Mouse (Mus musculus): Measurements from ENCODE around the gene Timm10. TPM values are rescaled to one million over a fixed set of nuclear protein-coding genes. Genes with fewer than 3 reads are reported as not detected.

The Timm10 gene
- 9.3 TPM for polyA plus RNA-seq (2015; fragmentation: Illumina TruSeq; extraction: RNeasy Lipid Tissue Mini Kit (QIAGEN cat#74804); ENCODE audit: insufficient read depth, low read depth, low replicate concordance)

DNA sequence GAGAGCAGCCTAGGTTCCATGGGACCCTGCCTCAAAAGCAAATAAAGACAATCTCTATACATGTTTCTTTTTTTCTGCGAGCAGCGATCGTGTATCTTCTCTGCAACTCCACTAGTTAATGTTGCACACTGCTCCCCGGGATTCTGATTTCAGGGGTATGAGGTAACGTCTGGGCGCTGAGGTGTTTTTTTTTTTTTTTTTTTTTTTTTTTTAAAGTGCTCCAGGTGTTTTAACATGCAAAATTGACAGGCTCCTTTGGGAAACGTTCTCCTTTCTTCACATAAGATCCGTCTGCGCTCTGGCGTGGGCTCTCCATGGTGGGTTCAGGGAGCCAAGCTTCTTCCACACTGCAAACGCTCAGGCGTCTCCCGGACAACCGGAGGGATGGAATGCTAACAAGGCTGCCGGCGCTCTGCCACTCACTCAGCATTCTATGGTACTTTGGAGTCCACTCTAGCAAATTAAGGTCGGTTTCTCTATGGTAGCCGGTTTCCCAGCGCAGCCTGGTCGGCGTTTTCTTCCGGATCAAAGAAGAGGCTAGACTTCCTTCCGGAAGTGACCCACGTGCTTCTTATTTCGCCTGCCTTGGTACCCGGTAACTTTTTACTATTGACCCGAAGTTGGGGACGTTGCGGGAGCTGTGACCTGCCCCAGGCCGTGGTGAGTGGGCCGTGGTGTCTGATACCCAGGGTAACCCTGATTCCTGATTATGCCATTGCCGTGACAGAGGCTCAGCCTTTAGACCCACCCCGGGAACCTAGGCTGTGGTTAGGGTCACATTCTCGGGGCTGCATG lies at the start of gene Timm10:
TSS of gene Timm10 (plus strand) at position 510 of the 795 bp plus-strand sequence.

DNA sequence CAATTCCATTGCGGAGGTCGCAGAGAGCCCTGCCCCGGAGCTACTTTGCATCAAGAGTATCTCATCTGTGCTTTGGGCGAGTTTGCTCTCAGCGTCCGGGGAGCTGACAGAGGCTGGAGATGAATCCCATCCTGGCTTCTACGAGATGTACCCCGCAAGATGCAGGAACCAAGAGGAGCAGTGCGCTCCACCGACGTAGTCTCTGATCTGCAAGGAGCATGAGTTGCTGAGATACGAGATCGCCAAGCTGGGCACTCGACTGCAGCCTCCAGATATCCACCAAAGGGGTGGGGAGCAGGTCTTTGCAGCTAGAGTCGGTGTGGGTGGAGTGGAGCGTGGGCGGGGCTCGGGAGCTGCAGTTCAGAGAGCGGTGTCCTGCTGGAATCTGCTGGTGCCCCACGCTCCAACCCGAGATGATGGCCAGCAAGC lies 28.3 kb upstream of the Timm10 start, which contains the start of gene Ube2l6:
TSS of gene Ube2l6 (plus strand) at position 336 of the 429 bp plus-strand sequence.

DNA sequence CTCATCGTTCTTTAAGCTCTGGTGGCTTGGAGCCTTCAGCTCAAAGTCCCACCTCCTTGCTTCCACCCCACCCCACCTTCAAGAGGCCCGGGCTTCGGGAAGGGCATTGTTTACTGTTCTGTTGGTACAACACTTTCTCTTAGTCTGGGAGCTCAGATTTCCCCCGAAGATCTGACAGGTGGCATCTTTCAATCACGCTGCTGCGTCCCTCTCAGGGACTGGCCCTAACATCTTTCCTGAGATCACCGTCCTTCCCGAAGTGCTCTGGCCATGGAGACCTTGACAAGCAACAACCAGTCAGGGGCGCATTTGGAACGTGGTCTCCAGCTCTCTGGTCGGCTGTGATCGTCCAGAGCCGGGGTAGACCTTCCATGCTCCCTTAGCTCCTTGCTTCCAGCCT lies 4.2 kb upstream of the Timm10 start, which contains the start of gene Smtnl1:
TSS of gene Smtnl1 (minus strand) at position 101 of the 400 bp plus-strand sequence.

GRCm38 (mm10) chr2:84838593-84838949 lies 11.8 kb downstream of the Timm10 start, which contains the start of gene Slc43a1:
Gene Slc43a1 (plus strand): TSS chr2:84838850.

Other genes starting within 250 kb of the Timm10 start
- gene Ctnnd1, start 176.2 kb upstream of the Timm10 start, polyA plus RNA-seq (2015; fragmentation: Illumina TruSeq; extraction: RNeasy Lipid Tissue Mini Kit (QIAGEN cat#74804); ENCODE audit: insufficient read depth, low read depth, low replicate concordance) = 18.0 TPM
- gene Btbd18, start 167.9 kb upstream of the Timm10 start, polyA plus RNA-seq (2015; fragmentation: Illumina TruSeq; extraction: RNeasy Lipid Tissue Mini Kit (QIAGEN cat#74804); ENCODE audit: insufficient read depth, low read depth, low replicate concordance) = not detected
- 5.8 TPM for gene Selenoh, start 156.2 kb upstream of the Timm10 start, polyA plus RNA-seq (2015; fragmentation: Illumina TruSeq; extraction: RNeasy Lipid Tissue Mini Kit (QIAGEN cat#74804); ENCODE audit: insufficient read depth, low read depth, low replicate concordance)
- gene Gm28635, start 149.0 kb upstream of the Timm10 start, polyA plus RNA-seq (2015; fragmentation: Illumina TruSeq; extraction: RNeasy Lipid Tissue Mini Kit (QIAGEN cat#74804); ENCODE audit: insufficient read depth, low read depth, low replicate concordance) = not detected
- 5.5 TPM for gene Med19, start 148.6 kb upstream of the Timm10 start, polyA plus RNA-seq (2015; fragmentation: Illumina TruSeq; extraction: RNeasy Lipid Tissue Mini Kit (QIAGEN cat#74804); ENCODE audit: insufficient read depth, low read depth, low replicate concordance)
- 10.3 TPM for gene Tmx2, start 147.9 kb upstream of the Timm10 start, polyA plus RNA-seq (2015; fragmentation: Illumina TruSeq; extraction: RNeasy Lipid Tissue Mini Kit (QIAGEN cat#74804); ENCODE audit: insufficient read depth, low read depth, low replicate concordance)
- 6.6 TPM for gene Zdhhc5, start 111.8 kb upstream of the Timm10 start, polyA plus RNA-seq (2015; fragmentation: Illumina TruSeq; extraction: RNeasy Lipid Tissue Mini Kit (QIAGEN cat#74804); ENCODE audit: insufficient read depth, low read depth, low replicate concordance)
- 3.8 TPM for gene Clp1, start 99.6 kb upstream of the Timm10 start, polyA plus RNA-seq (2015; fragmentation: Illumina TruSeq; extraction: RNeasy Lipid Tissue Mini Kit (QIAGEN cat#74804); ENCODE audit: insufficient read depth, low read depth, low replicate concordance)
- 2.0 TPM for gene Ypel4, start 92.9 kb upstream of the Timm10 start, polyA plus RNA-seq (2015; fragmentation: Illumina TruSeq; extraction: RNeasy Lipid Tissue Mini Kit (QIAGEN cat#74804); ENCODE audit: insufficient read depth, low read depth, low replicate concordance)
- not detected for gene Gm19426, start 83.3 kb upstream of the Timm10 start, polyA plus RNA-seq (2015; fragmentation: Illumina TruSeq; extraction: RNeasy Lipid Tissue Mini Kit (QIAGEN cat#74804); ENCODE audit: insufficient read depth, low read depth, low replicate concordance)
- gene Serping1, start 51.6 kb upstream of the Timm10 start, polyA plus RNA-seq (2015; fragmentation: Illumina TruSeq; extraction: RNeasy Lipid Tissue Mini Kit (QIAGEN cat#74804); ENCODE audit: insufficient read depth, low read depth, low replicate concordance) = 120 TPM
- gene Ube2l6, start 28.2 kb upstream of the Timm10 start, polyA plus RNA-seq (2015; fragmentation: Illumina TruSeq; extraction: RNeasy Lipid Tissue Mini Kit (QIAGEN cat#74804); ENCODE audit: insufficient read depth, low read depth, low replicate concordance) = 13.6 TPM
- gene Smtnl1, start 4.3 kb upstream of the Timm10 start, polyA plus RNA-seq (2015; fragmentation: Illumina TruSeq; extraction: RNeasy Lipid Tissue Mini Kit (QIAGEN cat#74804); ENCODE audit: insufficient read depth, low read depth, low replicate concordance) = not detected
- 2.1 TPM for gene Slc43a1, start 11.9 kb downstream of the Timm10 start, polyA plus RNA-seq (2015; fragmentation: Illumina TruSeq; extraction: RNeasy Lipid Tissue Mini Kit (QIAGEN cat#74804); ENCODE audit: insufficient read depth, low read depth, low replicate concordance)
- 1.6 TPM for gene Rtn4rl2, start 59.7 kb downstream of the Timm10 start, polyA plus RNA-seq (2015; fragmentation: Illumina TruSeq; extraction: RNeasy Lipid Tissue Mini Kit (QIAGEN cat#74804); ENCODE audit: insufficient read depth, low read depth, low replicate concordance)
- gene Slc43a3, start 109.6 kb downstream of the Timm10 start, polyA plus RNA-seq (2015; fragmentation: Illumina TruSeq; extraction: RNeasy Lipid Tissue Mini Kit (QIAGEN cat#74804); ENCODE audit: insufficient read depth, low read depth, low replicate concordance) = 43.6 TPM
- not detected for gene Prg2, start 153.5 kb downstream of the Timm10 start, polyA plus RNA-seq (2015; fragmentation: Illumina TruSeq; extraction: RNeasy Lipid Tissue Mini Kit (QIAGEN cat#74804); ENCODE audit: insufficient read depth, low read depth, low replicate concordance)
- not detected for gene Prg3, start 161.2 kb downstream of the Timm10 start, polyA plus RNA-seq (2015; fragmentation: Illumina TruSeq; extraction: RNeasy Lipid Tissue Mini Kit (QIAGEN cat#74804); ENCODE audit: insufficient read depth, low read depth, low replicate concordance)
- 24.0 TPM for gene Ssrp1, start 210.2 kb downstream of the Timm10 start, polyA plus RNA-seq (2015; fragmentation: Illumina TruSeq; extraction: RNeasy Lipid Tissue Mini Kit (QIAGEN cat#74804); ENCODE audit: insufficient read depth, low read depth, low replicate concordance)
- 2.8 TPM for gene P2rx3, start 210.5 kb downstream of the Timm10 start, polyA plus RNA-seq (2015; fragmentation: Illumina TruSeq; extraction: RNeasy Lipid Tissue Mini Kit (QIAGEN cat#74804); ENCODE audit: insufficient read depth, low read depth, low replicate concordance)
- gene Tnks1bp1, start 221.0 kb downstream of the Timm10 start, polyA plus RNA-seq (2015; fragmentation: Illumina TruSeq; extraction: RNeasy Lipid Tissue Mini Kit (QIAGEN cat#74804); ENCODE audit: insufficient read depth, low read depth, low replicate concordance) = 22.3 TPM